ENCODE assay signal across 9 mouse cellular contexts in genomic region chr12:61524183-61524651, GRCm38 (mm10). TPM values are rescaled to one million over a fixed set of nuclear protein-coding genes. Genes with fewer than 3 reads are reported as not detected.
DNase-seq lines count a peak whose midpoint lies in the region; ATAC-seq and TF ChIP-seq lines count a peak whose summit lies in the region.
"Had no signal": no experiment of that assay in that cellular context is flagged by ENCODE, and none has a peak within 500 bp of the region (broad histone marks: within the 10 kb centered on the region; RNA-seq: fewer than 3 reads in every experiment).

No protein-coding gene starts in this region.

- TF ChIP-seq CTCF in ES-Bruce4 (IDR thresholded peaks at IDR 0.05; ENCODE audit: low read depth, low read length), result no peak
- TF ChIP-seq CTCF in midbrain, postnatal 0 days (IDR thresholded peaks at IDR 0.05), result no peak

- H3K27ac ChIP-seq in ES-Bruce4 (ENCODE audit: insufficient read depth, low read length), result no peak overlapping the region
- no peak overlapping the region for H3K27ac ChIP-seq in forebrain, embryonic 11.5 days (ENCODE audit: low read depth, low read length)
- H3K27ac ChIP-seq in midbrain, postnatal 0 days (ENCODE audit: low read depth, low read length), result peak overlapping the region; percentile 92

- no peaks in the 10 kb centered on the region for H3K36me3 ChIP-seq in ES-Bruce4 (ENCODE audit: control insufficient read depth, insufficient read depth, low read length, poor library complexity, severe bottlenecking)
- H3K36me3 ChIP-seq in forebrain, embryonic 11.5 days (ENCODE audit: control insufficient read depth, insufficient read depth, low read length), result no peaks in the 10 kb centered on the region
- H3K36me3 ChIP-seq in midbrain, postnatal 0 days (ENCODE audit: insufficient read depth, low read length), result no peaks in the 10 kb centered on the region

- peak; percentile 2 to 31 for DNase-seq in cerebellum, adult 18-20 months
- no peak for DNase-seq in cerebellum, adult 11 months
- DNase-seq in forebrain, embryonic 11.5 days (ENCODE audit: low spot score), result peak; percentile 69
- peak; percentile 36 to 56 for DNase-seq in layer of hippocampus, postnatal 10 days (ENCODE audit: low spot score in 2 of 2)
- DNase-seq in midbrain, postnatal 0 days (ENCODE audit: low spot score), result peak; percentile 51

- no peak for TF ChIP-seq EP300 in ES-Bruce4 (IDR thresholded peaks at IDR 0.05; ENCODE audit: insufficient read depth, low read depth, low read length)

- peak overlapping the region; percentile 85 for H3K4me2 ChIP-seq in forebrain, embryonic 11.5 days (ENCODE audit: low read depth, low read length, severe bottlenecking)
- H3K4me2 ChIP-seq in midbrain, postnatal 0 days (ENCODE audit: low read depth, low read length, poor library complexity, severe bottlenecking), result peak overlapping the region; percentile 60

- no peak overlapping the region for H3K9ac ChIP-seq in ES-Bruce4 (ENCODE audit: low read depth, poor library complexity, severe bottlenecking)
- H3K9ac ChIP-seq in forebrain, embryonic 11.5 days (ENCODE audit: low read length), result peak overlapping the region; percentile 65
- peak overlapping the region; percentile 88 for H3K9ac ChIP-seq in midbrain, postnatal 0 days (replicated peaks; ENCODE audit: low read length, poor library complexity, severe bottlenecking)

- H3K9me3 ChIP-seq in ES-Bruce4 (replicated peaks; ENCODE audit: control insufficient read depth, insufficient read depth, low read length, poor library complexity, severe bottlenecking), result no peaks in the 10 kb centered on the region
- H3K9me3 ChIP-seq in forebrain, embryonic 11.5 days (ENCODE audit: control insufficient read depth, low read length), result no peaks in the 10 kb centered on the region
- H3K9me3 ChIP-seq in midbrain, postnatal 0 days (ENCODE audit: low read length), result no peaks in the 10 kb centered on the region

- no peak for ATAC-seq in forebrain, embryonic 11.5 days (replicated peaks; ENCODE audit: low FRiP score)
- ATAC-seq in midbrain, postnatal 0 days (ENCODE audit: low FRiP score), result no peak
- ATAC-seq in megakaryocyte progenitor cell, adult 5-6 weeks (replicated peaks; ENCODE audit: poor library complexity), result no peak
- no peak for ATAC-seq in inflammation-experienced regulatory T-cells, adult 6 months

- peaks cover 7% of the 10 kb centered on the region; the same call in 1 of the 2 replicates for H3K27me3 ChIP-seq in ES-Bruce4 (ENCODE audit: control insufficient read depth, insufficient read depth, low read length, poor library complexity, severe bottlenecking)
- peaks cover 25% of the 10 kb centered on the region for H3K27me3 ChIP-seq in forebrain, embryonic 11.5 days (ENCODE audit: control insufficient read depth, insufficient read depth, low read length)
- H3K27me3 ChIP-seq in midbrain, postnatal 0 days (ENCODE audit: insufficient read depth, low read length), result no peaks in the 10 kb centered on the region

- no peak for TF ChIP-seq POLR2A in ES-Bruce4 (IDR thresholded peaks at IDR 0.05; ENCODE audit: insufficient read depth, low read length)

- WGBS in forebrain, embryonic 11.5 days, result 1% methylated on average over 33 of the region's 33 CpGs
- WGBS in midbrain, postnatal 0 days, result 0% methylated on average over 33 of the region's 33 CpGs

- H3K4me3 ChIP-seq in ES-Bruce4 (ENCODE audit: low read depth, low read length), result peak overlapping the region; percentile 37
- H3K4me3 ChIP-seq in forebrain, embryonic 11.5 days (ENCODE audit: low read depth, low read length), result peak overlapping the region; percentile 52
- H3K4me3 ChIP-seq in midbrain, postnatal 0 days (ENCODE audit: low read depth, low read length), result peak overlapping the region; percentile 78
- H3K4me3 ChIP-seq: erythroblast, embryonic 14.5 days had no signal

- no peaks in the 10 kb centered on the region for H3K4me1 ChIP-seq in ES-Bruce4 (ENCODE audit: control insufficient read depth, insufficient read depth, low read length)
- H3K4me1 ChIP-seq in forebrain, embryonic 11.5 days (replicated peaks; ENCODE audit: control insufficient read depth, insufficient read depth, low read length), result peaks cover 2% of the 10 kb centered on the region; the same call in 1 of the 2 replicates
- H3K4me1 ChIP-seq in midbrain, postnatal 0 days (ENCODE audit: insufficient read depth, low read length), result no peaks in the 10 kb centered on the region

RNA-seq across cellular contexts. Expression of gene Lrfn5, which starts 1.3 kb away (rescaled TPM):
- polyA plus RNA-seq in ES-Bruce4 (2011; ENCODE audit: insufficient read depth, insufficient read length, low read depth, missing spikeins), result not detected in 2 replicates
- 4.0 and 4.3 TPM in 2 replicates for polyA plus RNA-seq in forebrain, embryonic 11.5 days (2014; fragmentation: Nextera tagmentation; extraction: Ambion mirVana)
- total RNA-seq in layer of hippocampus, postnatal 10 days (2021), result 100 to 1,000 TPM; 113 to 119 TPM
- 131 and 148 TPM in 2 replicates for total RNA-seq in midbrain, postnatal 0 days (2014; rRNA removed)
- polyA plus RNA-seq in midbrain, postnatal 0 days (2015; fragmentation: Nextera tagmentation; extraction: Ambion mirVana), result 82.8 and 95.9 TPM in 2 replicates
- total RNA-seq in megakaryocyte progenitor cell, adult 5-6 weeks (2015), result not detected in 2 replicates
- total RNA-seq in megakaryocyte progenitor cell, adult 5-6 weeks (2017), result not detected in 2 replicates
- under 1 TPM in 1 of 3 experiments, not detected in 2; 0.08 TPM for polyA plus RNA-seq in inflammation-experienced regulatory T-cells, adult 6 months (2017; shearing (Covaris generic))
- polyA plus RNA-seq: erythroblast, embryonic 14.5 days had no signal

Comparison
In these comparisons a context has a peak if more than half of its experiments do, and no peak if none do; other contexts are left out.
1. RNA of gene Lrfn5, which starts 1.3 kb away (polyA plus RNA-seq): 82.8 to 95.9 TPM in midbrain, postnatal 0 days; 4.0 to 4.3 TPM in forebrain, embryonic 11.5 days, not detected in ES-Bruce4 and 0.08 TPM in inflammation-experienced regulatory T-cells, adult 6 months; every median in the first group is over 10 times any median in the second.
2. Peak in every context shown above with its lines, with median percentiles within 50 percentile points of each other: H3K4me3 ChIP-seq.